Mouse (Mus musculus): ENCODE data around the gene Ghr. TPM values are rescaled to one million over a fixed set of nuclear protein-coding genes. Genes with fewer than 3 reads are reported as not detected.

Ghr gene
- total and polyA plus RNA-seq, 2 experiments, result 141 to 423 TPM

DNA sequence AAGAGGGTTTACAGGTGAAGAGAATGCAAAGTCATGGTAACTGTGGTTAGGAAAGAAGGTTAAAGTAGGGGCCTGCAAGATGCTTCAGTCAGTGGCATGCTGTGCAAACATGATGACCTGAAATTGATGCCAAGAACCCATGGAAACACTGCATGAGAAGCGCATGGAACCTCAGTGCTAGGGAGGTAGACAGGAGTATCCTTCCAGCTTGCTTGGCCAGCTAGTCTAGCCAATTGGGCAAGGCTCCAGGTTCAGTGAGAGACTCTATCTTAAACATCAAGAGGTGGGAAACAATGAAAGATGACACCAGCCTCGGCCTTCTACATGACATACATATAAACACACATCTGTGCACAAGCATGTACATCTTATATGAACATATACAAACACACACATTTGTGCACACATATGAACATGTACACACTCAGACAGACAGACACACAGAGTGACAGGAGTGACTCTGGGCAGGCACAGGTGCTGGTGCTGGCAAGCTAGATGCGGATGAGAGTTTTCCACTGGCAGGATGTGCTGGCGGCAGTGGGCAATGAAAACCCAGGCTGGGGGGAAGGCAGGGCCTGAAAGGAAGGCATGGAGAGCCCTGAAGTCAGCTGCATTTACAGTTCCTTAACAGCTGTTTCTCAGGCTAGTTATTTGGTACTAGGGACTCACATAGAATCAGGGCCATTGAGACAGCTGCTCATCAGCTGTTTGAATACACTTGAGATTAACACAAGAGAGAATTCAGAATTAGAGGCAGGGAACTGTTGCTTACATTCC lies 241.3 kb downstream of the Ghr start:
- peak; percentile 69 for DNase-seq (ENCODE audit: extremely low read depth, low read depth, low spot score)
- H3K4me3 ChIP-seq (ENCODE audit: insufficient read depth, low read depth, low read length), result no peak overlapping the region
- peaks cover 12% of the 10 kb centered on the region for H3K4me1 ChIP-seq (ENCODE audit: control insufficient read depth, insufficient read depth, low read length)
- no peak overlapping the region for H3K27ac ChIP-seq (replicated peaks; ENCODE audit: insufficient read depth, low read depth, low read length)
- WGBS, result 61% methylated on average over 4 of the region's 4 CpGs
- no peak overlapping the region for H3K9ac ChIP-seq (ENCODE audit: low read depth, low read length)
- H3K79me2 ChIP-seq (ENCODE audit: control insufficient read depth, insufficient read depth, low read length), result no peaks in the 10 kb centered on the region
- TF ChIP-seq POLR2A (IDR thresholded peaks at IDR 0.05; ENCODE audit: extremely low read depth, insufficient read depth, low read length), result no peak
- no peak for TF ChIP-seq CTCF (IDR thresholded peaks at IDR 0.05; ENCODE audit: low read depth, low read length)
- no peaks in the 10 kb centered on the region for H3K27me3 ChIP-seq (ENCODE audit: control insufficient read depth, insufficient read depth, low read length)
- H3K36me3 ChIP-seq (ENCODE audit: control insufficient read depth, insufficient read depth, low read length), result peaks cover 76% of the 10 kb centered on the region

- WGBS, result 42% methylated on average over 3 of the region's 3 CpGs
These were observed 243.4 kb downstream of the Ghr start for GRCm38 (mm10) chr15:3339847-3340246.

DNA sequence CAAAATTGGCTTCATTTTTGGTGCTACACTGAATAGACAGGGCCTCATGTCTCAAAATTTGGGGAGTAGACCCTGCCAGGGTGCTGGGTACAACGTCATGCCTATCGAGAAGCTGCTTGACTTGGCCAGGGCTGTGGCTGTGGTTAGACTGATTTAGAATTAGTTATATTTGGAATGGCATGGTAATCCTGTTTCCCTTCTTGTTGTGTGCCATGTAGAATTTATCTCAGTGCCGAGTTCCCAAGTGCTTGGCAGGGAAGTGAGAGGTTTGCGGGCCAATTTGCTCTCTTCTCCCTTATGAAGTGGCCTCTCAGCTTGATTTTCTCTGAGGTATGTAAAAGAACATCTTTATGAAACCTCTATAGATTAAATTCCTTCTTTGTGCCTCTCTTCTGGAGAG lies 250.8 kb downstream of the Ghr start:
- Histone ChIP-seq H3K4me1 (ENCODE audit: control insufficient read depth, insufficient read depth, low read length) (no peaks in the 10 kb centered on the region), H3K27me3 (ENCODE audit: control insufficient read depth, insufficient read depth, low read length) (no peaks in the 10 kb centered on the region), H3K4me3 (ENCODE audit: insufficient read depth, low read depth, low read length) (no peak overlapping the region), H3K27ac (replicated peaks; ENCODE audit: insufficient read depth, low read depth, low read length) (no peak overlapping the region), H3K36me3 (ENCODE audit: control insufficient read depth, insufficient read depth, low read length) (peaks cover 56% of the 10 kb centered on the region), H3K9ac (ENCODE audit: low read depth, low read length) (no peak overlapping the region), H3K79me2 (ENCODE audit: control insufficient read depth, insufficient read depth, low read length) (no peaks in the 10 kb centered on the region)
- DNase-seq (ENCODE audit: extremely low read depth, low read depth, low spot score), result no peak
- TF ChIP-seq POLR2A (IDR thresholded peaks at IDR 0.05; ENCODE audit: extremely low read depth, insufficient read depth, low read length) (no peak), CTCF (IDR thresholded peaks at IDR 0.05; ENCODE audit: low read depth, low read length) (no peak)
- WGBS, result 87% methylated on average over 4 of the region's 4 CpGs

More at GRCm38 (mm10) chr15:3339847-3340246, 243.4 kb downstream of the Ghr start:
- Histone ChIP-seq H3K27ac (replicated peaks; ENCODE audit: insufficient read depth, low read depth, low read length) (no peak overlapping the region), H3K4me3 (ENCODE audit: insufficient read depth, low read depth, low read length) (no peak overlapping the region), H3K4me1 (ENCODE audit: control insufficient read depth, insufficient read depth, low read length) (peaks cover 12% of the 10 kb centered on the region), H3K79me2 (ENCODE audit: control insufficient read depth, insufficient read depth, low read length) (no peaks in the 10 kb centered on the region), H3K9ac (ENCODE audit: low read depth, low read length) (no peak overlapping the region), H3K36me3 (ENCODE audit: control insufficient read depth, insufficient read depth, low read length) (peaks cover 65% of the 10 kb centered on the region), H3K27me3 (ENCODE audit: control insufficient read depth, insufficient read depth, low read length) (no peaks in the 10 kb centered on the region)
- peak; percentile 36 for DNase-seq (ENCODE audit: extremely low read depth, low read depth, low spot score)
- TF ChIP-seq CTCF (IDR thresholded peaks at IDR 0.05; ENCODE audit: low read depth, low read length) (no peak), POLR2A (IDR thresholded peaks at IDR 0.05; ENCODE audit: extremely low read depth, insufficient read depth, low read length) (no peak)

- Histone ChIP-seq H3K9ac (ENCODE audit: low read depth, low read length) (no peak overlapping the region), H3K4me1 (ENCODE audit: control insufficient read depth, insufficient read depth, low read length) (no peaks in the 10 kb centered on the region), H3K27ac (replicated peaks; ENCODE audit: insufficient read depth, low read depth, low read length) (no peak overlapping the region), H3K27me3 (ENCODE audit: control insufficient read depth, insufficient read depth, low read length) (no peaks in the 10 kb centered on the region), H3K36me3 (ENCODE audit: control insufficient read depth, insufficient read depth, low read length) (peaks cover 56% of the 10 kb centered on the region), H3K4me3 (ENCODE audit: insufficient read depth, low read depth, low read length) (no peak overlapping the region), H3K79me2 (ENCODE audit: control insufficient read depth, insufficient read depth, low read length) (no peaks in the 10 kb centered on the region)
- 80% methylated on average over 2 of the region's 2 CpGs for WGBS
- TF ChIP-seq POLR2A (IDR thresholded peaks at IDR 0.05; ENCODE audit: extremely low read depth, insufficient read depth, low read length) (no peak), CTCF (IDR thresholded peaks at IDR 0.05; ENCODE audit: low read depth, low read length) (no peak)
- DNase-seq (ENCODE audit: extremely low read depth, low read depth, low spot score), result no peak
These were observed 251.5 kb downstream of the Ghr start for GRCm38 (mm10) chr15:3331813-3332212.

GRCm38 (mm10) chr15:3330291-3330690 lies 253.0 kb downstream of the Ghr start:
- H3K27ac ChIP-seq (replicated peaks; ENCODE audit: insufficient read depth, low read depth, low read length), result no peak overlapping the region
- no peaks in the 10 kb centered on the region for H3K27me3 ChIP-seq (ENCODE audit: control insufficient read depth, insufficient read depth, low read length)
- no peak overlapping the region for H3K9ac ChIP-seq (ENCODE audit: low read depth, low read length)
- TF ChIP-seq POLR2A (IDR thresholded peaks at IDR 0.05; ENCODE audit: extremely low read depth, insufficient read depth, low read length) (no peak), CTCF (IDR thresholded peaks at IDR 0.05; ENCODE audit: low read depth, low read length) (no peak)
- 91% methylated on average over 1 of the region's 1 CpGs for WGBS
- peaks cover 57% of the 10 kb centered on the region for H3K36me3 ChIP-seq (ENCODE audit: control insufficient read depth, insufficient read depth, low read length)
- no peaks in the 10 kb centered on the region for H3K4me1 ChIP-seq (ENCODE audit: control insufficient read depth, insufficient read depth, low read length)
- no peak for DNase-seq (ENCODE audit: extremely low read depth, low read depth, low spot score)
- no peaks in the 10 kb centered on the region for H3K79me2 ChIP-seq (ENCODE audit: control insufficient read depth, insufficient read depth, low read length)
- no peak overlapping the region for H3K4me3 ChIP-seq (ENCODE audit: insufficient read depth, low read depth, low read length)

GRCm38 (mm10) chr15:3323041-3323440 lies 260.3 kb downstream of the Ghr start:
- Histone ChIP-seq H3K4me1 (ENCODE audit: control insufficient read depth, insufficient read depth, low read length) (peaks cover 7% of the 10 kb centered on the region; the same call in 1 of the 2 replicates), H3K79me2 (ENCODE audit: control insufficient read depth, insufficient read depth, low read length) (no peaks in the 10 kb centered on the region), H3K36me3 (ENCODE audit: control insufficient read depth, insufficient read depth, low read length) (peaks cover 44% of the 10 kb centered on the region), H3K27me3 (ENCODE audit: control insufficient read depth, insufficient read depth, low read length) (no peaks in the 10 kb centered on the region), H3K4me3 (ENCODE audit: insufficient read depth, low read depth, low read length) (no peak overlapping the region), H3K27ac (replicated peaks; ENCODE audit: insufficient read depth, low read depth, low read length) (no peak overlapping the region), H3K9ac (ENCODE audit: low read depth, low read length) (no peak overlapping the region)
- peak; percentile 92 for DNase-seq (ENCODE audit: extremely low read depth, low read depth, low spot score)
- TF ChIP-seq POLR2A (IDR thresholded peaks at IDR 0.05; ENCODE audit: extremely low read depth, insufficient read depth, low read length), result no peak
- TF ChIP-seq CTCF (IDR thresholded peaks at IDR 0.05; ENCODE audit: low read depth, low read length), result no peak
